Mouse (Mus musculus) embryonic facial prominence, embryonic 15.5 days (tissue): ENCODE measurements around the gene Eif3d. TPM values are rescaled to one million over a fixed set of nuclear protein-coding genes. Genes with fewer than 3 reads are reported as not detected.

Experiments
- ATAC-seq: fragments of 200-750 bp; cut with Nextera tagmentation; 2 replicates; pipeline ENCODE4 v1.8.0; 2017; ENCODE audit warnings: low read depth, moderate TSS enrichment; ENCODE audit not compliant: insufficient number of reproducible peaks, low FRiP score, low TSS enrichment
- H3K27ac ChIP-seq: fragments of 300-500 bp; sonication (generic); replicated peaks from 2 replicates; pipeline ENCODE4 v1.5.1; 2015; ENCODE audit warnings: mild to moderate bottlenecking, inconsistent platforms
- H3K27me3 ChIP-seq: fragments of 300-500 bp; sonication (generic); 2 replicates; pipeline ENCODE4 v1.6.1; 2015; ENCODE audit warnings: inconsistent platforms
- H3K36me3 ChIP-seq: fragments of 300-500 bp; sonication (generic); 2 replicates; pipeline ENCODE4 v1.6.1; 2015; ENCODE audit warnings: mild to moderate bottlenecking, inconsistent platforms
- H3K4me1 ChIP-seq: fragments of 300-500 bp; sonication (generic); 2 replicates; pipeline ENCODE4 v1.6.1; 2015; ENCODE audit warnings: inconsistent platforms
- H3K4me2 ChIP-seq: fragments of 300-500 bp; sonication (generic); replicated peaks from 2 replicates; pipeline ENCODE4 v1.6.1; 2015; ENCODE audit warnings: mild to moderate bottlenecking, inconsistent platforms
- H3K4me3 ChIP-seq: fragments of 300-500 bp; sonication (generic); replicated peaks from 2 replicates; pipeline ENCODE4 v1.5.1; 2015; ENCODE audit warnings: mild to moderate bottlenecking, inconsistent platforms
- H3K9ac ChIP-seq: fragments of 300-500 bp; sonication (generic); 2 replicates; pipeline ENCODE4 v1.6.1; 2015; ENCODE audit warnings: inconsistent platforms
- H3K9me3 ChIP-seq: fragments of 300-500 bp; sonication (generic); replicated peaks from 2 replicates; pipeline ENCODE4 v1.6.1; 2016; ENCODE audit warnings: inconsistent platforms
- WGBS: fragments of 180-500 bp; shearing (Covaris S2); methylation state at CpG from one replicate; pipeline ENCODE4 v1.1.7; 2015; 5-methylcytosine and 5-hydroxymethylcytosine counted together
- polyA plus RNA-seq: library from polyadenylated mRNA; unstranded; fragments of >200 nt; fragmentation: Nextera tagmentation; extraction: Ambion mirVana; gene quantifications from 2 replicates; pipeline ENCODE4 v1.2.1, GENCODE M21; 2015

Gene Eif3d
- polyA plus RNA-seq, 1 experiment from 2014 or later = 177 TPM

DNA sequence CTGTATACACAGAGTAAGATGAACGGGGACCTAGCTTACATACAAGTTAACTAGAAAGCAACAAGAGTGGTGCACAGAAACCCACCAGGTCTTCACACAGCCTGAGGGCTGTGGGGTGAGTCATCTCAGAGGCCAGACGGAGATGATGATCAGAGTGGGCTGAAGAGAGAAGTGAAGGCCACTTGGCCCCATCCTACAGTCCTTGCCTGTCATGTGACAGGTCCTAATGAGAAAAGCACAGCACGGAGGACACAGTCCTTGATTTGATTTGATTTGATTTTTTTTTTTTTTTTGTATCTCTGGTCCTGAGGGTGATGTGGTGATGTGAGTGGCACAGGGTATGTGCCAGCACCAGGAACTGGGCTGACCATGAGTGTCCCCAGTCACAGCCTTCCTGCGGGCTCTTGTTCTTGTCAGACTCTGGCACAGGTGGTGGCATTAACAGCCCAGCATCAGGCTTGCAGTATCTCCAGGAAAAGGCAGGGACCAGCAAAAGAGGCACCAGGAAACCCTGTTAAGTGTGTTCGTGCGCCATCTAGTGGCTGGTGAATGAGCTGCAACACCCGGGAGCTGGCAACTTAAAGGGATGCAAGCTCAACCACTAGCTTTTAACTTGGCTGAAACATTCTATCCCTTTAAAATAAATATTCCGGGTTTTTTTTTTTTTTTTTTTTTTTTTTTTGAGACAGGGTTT lies 53.6 kb downstream of the Eif3d start:
- Histone ChIP-seq H3K9ac (no peak overlapping the region), H3K4me3 (no peak overlapping the region), H3K4me1 (no peaks in the 10 kb centered on the region), H3K27me3 (no peaks in the 10 kb centered on the region), H3K36me3 (peaks cover 69% of the 10 kb centered on the region), H3K27ac (no peak overlapping the region), H3K9me3 (no peaks in the 10 kb centered on the region), H3K4me2 (no peak overlapping the region)
- WGBS = 39% methylated on average over 8 of the region's 8 CpGs
- ATAC-seq = no peak

- Histone ChIP-seq H3K9me3 (no peaks in the 10 kb centered on the region), H3K36me3 (peaks cover 56% of the 10 kb centered on the region), H3K4me3 (no peak overlapping the region), H3K4me1 (no peaks in the 10 kb centered on the region), H3K27ac (no peak overlapping the region), H3K9ac (no peak overlapping the region), H3K27me3 (no peaks in the 10 kb centered on the region), H3K4me2 (no peak overlapping the region)
- 92% methylated on average over 4 of the region's 4 CpGs for WGBS
- no peak for ATAC-seq
These were observed 55.3 kb downstream of the Eif3d start for GRCm38 (mm10) chr15:77915287-77915686.

GRCm38 (mm10) chr15:77914507-77914906 lies 56.1 kb downstream of the Eif3d start:
- Histone ChIP-seq H3K4me1 (no peaks in the 10 kb centered on the region), H3K36me3 (peaks cover 50% of the 10 kb centered on the region), H3K4me2 (no peak overlapping the region), H3K4me3 (no peak overlapping the region), H3K9me3 (no peaks in the 10 kb centered on the region), H3K9ac (no peak overlapping the region), H3K27me3 (no peaks in the 10 kb centered on the region), H3K27ac (no peak overlapping the region)
- ATAC-seq = no peak
- WGBS = 97% methylated on average over 3 of the region's 3 CpGs

DNA sequence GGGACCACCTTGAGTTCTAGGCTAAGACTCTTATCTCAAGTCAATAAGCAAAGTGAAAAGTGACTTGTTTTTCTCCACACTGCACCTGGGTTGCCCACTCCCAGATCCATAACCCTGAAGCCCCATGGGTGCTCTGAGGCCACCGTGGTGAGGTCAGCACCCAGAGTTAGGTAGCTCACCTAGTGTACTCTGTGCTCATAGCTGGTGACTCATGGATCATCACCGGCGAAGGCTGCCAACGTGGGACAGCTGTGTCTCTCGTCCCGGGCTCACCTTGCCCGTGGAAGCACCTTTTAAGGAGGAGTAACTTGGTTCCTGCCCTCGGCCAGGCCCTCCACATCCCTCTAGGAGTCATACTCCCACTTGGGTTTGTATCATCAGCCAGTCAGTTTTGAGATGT lies 57.6 kb downstream of the Eif3d start:
- Histone ChIP-seq H3K9me3 (no peaks in the 10 kb centered on the region), H3K27ac (no peak overlapping the region), H3K4me3 (no peak overlapping the region), H3K9ac (no peak overlapping the region), H3K27me3 (no peaks in the 10 kb centered on the region), H3K36me3 (peaks cover 36% of the 10 kb centered on the region), H3K4me1 (no peaks in the 10 kb centered on the region), H3K4me2 (no peak overlapping the region)
- ATAC-seq = no peak
- WGBS = 79% methylated on average over 8 of the region's 8 CpGs

- H3K9me3 ChIP-seq = no peaks in the 10 kb centered on the region
- 41% methylated on average over 7 of the region's 7 CpGs for WGBS
- no peaks in the 10 kb centered on the region for H3K4me1 ChIP-seq
- no peak overlapping the region for H3K4me3 ChIP-seq
- no peak overlapping the region for H3K9ac ChIP-seq
- H3K27me3 ChIP-seq = no peaks in the 10 kb centered on the region
- H3K36me3 ChIP-seq = peaks cover 33% of the 10 kb centered on the region
- no peak for ATAC-seq
- H3K27ac ChIP-seq = no peak overlapping the region
- H3K4me2 ChIP-seq = no peak overlapping the region
These were observed 58.0 kb downstream of the Eif3d start for GRCm38 (mm10) chr15:77912585-77912984.

DNA sequence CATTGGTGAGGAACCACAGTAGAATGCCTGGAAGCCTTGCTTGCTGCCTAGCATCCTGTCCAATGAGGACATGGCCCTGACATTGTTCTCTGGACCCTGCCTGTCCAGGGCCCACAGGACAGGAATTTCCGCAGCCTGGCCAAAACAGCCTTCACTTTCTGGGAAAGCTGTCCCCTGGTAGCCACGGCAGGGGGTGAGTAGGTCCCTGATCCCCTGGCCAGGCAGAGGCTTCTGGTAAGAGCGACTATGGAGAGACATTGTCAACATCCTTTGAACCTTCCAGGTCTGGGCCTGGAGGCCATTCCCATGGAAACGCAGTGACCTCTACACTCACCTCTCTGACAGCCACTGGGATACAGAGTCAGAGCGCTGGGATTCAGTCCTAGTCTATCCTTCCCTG lies 58.6 kb downstream of the Eif3d start:
- Histone ChIP-seq H3K4me1 (no peaks in the 10 kb centered on the region), H3K4me2 (no peak overlapping the region), H3K36me3 (peaks cover 32% of the 10 kb centered on the region), H3K9me3 (no peaks in the 10 kb centered on the region), H3K4me3 (no peak overlapping the region), H3K27ac (no peak overlapping the region), H3K9ac (no peak overlapping the region), H3K27me3 (no peaks in the 10 kb centered on the region)
- ATAC-seq = no peak
- WGBS = 43% methylated on average over 5 of the region's 5 CpGs

GRCm38 (mm10) chr15:77911065-77911464 lies 59.5 kb downstream of the Eif3d start:
- Histone ChIP-seq H3K36me3 (peaks cover 24% of the 10 kb centered on the region), H3K4me1 (0 out of 2 replicates have a peak, but pooled peaks cover 6% of the 10 kb centered on the region), H3K9ac (no peak overlapping the region), H3K27me3 (no peaks in the 10 kb centered on the region), H3K27ac (no peak overlapping the region), H3K4me2 (no peak overlapping the region), H3K9me3 (no peaks in the 10 kb centered on the region), H3K4me3 (no peak overlapping the region)
- no peak for ATAC-seq
- 19% methylated on average over 2 of the region's 2 CpGs for WGBS

Other genes with a start within 250 kb of the Eif3d start
- gene Apol9b, start 241.8 kb downstream of the Eif3d start, polyA plus RNA-seq = 0.13 and 0.41 TPM in 2 replicates
- gene Apol8, start 213.8 kb downstream of the Eif3d start, polyA plus RNA-seq = 0.08 and 0.18 TPM in 2 replicates
- gene Myh9, start 128.6 kb downstream of the Eif3d start, polyA plus RNA-seq = 41.1 and 41.7 TPM in 2 replicates
- 225 and 235 TPM in 2 replicates for gene Txn2, start 41.8 kb downstream of the Eif3d start, polyA plus RNA-seq
- 4.9 and 6.1 TPM in 2 replicates for gene Foxred2, start 14.1 kb downstream of the Eif3d start, polyA plus RNA-seq
- gene Cacng2, start 149.2 kb upstream of the Eif3d start, polyA plus RNA-seq = 0.04 TPM in 1 of 2 replicates, not detected in the other
- gene Ift27, start 203.3 kb upstream of the Eif3d start, polyA plus RNA-seq = 89.5 and 97.3 TPM in 2 replicates
- gene Pvalb, start 235.6 kb upstream of the Eif3d start, polyA plus RNA-seq = not detected in 2 replicates